Mouse (Mus musculus): ENCODE measurements around the gene Cmah.

- TF ChIP-seq CTCF (conservative IDR thresholded peaks at IDR 0.05; ENCODE audit: insufficient read depth, insufficient read length, low read depth, low read length) (no peak), POLR2A (IDR thresholded peaks at IDR 0.05; ENCODE audit: low read depth, low read length) (no peak)
Measured at GRCm38 (mm10) chr13:24380713-24381112, 53.5 kb downstream of the Cmah start.

All from kidney, adult 2 months (tissue).